Mouse (Mus musculus) olfactory bulb, adult 2 months (tissue): ENCODE measurements around the gene Prickle1.

Experiments
- CTCF ChIP-seq: fragments of 200-500 bp; IDR thresholded peaks from 2 replicates; pipeline ENCODE4 v1.5.1; 2012; ENCODE audit warnings: low read depth, mild to moderate bottlenecking, low read length, moderate library complexity; ENCODE audit not compliant: insufficient read depth
- POLR2A ChIP-seq: fragments of 200-500 bp; IDR thresholded peaks from 2 replicates; pipeline ENCODE4 v1.6.1; 2012; ENCODE audit warnings: mild to moderate bottlenecking, low read depth, low read length, moderate library complexity; ENCODE audit not compliant: insufficient read depth

- no peak for TF ChIP-seq CTCF
- no peak for TF ChIP-seq POLR2A
Observed at GRCm38 (mm10) chr15:93512437-93512836, 83.3 kb downstream of the Prickle1 start.
